In genomic region chr3:97868024-97868689, GRCm38 (mm10) we compare ENCODE assay signal across 8 mouse cellular contexts. TPM values are rescaled to one million over a fixed set of nuclear protein-coding genes. Genes with fewer than 3 reads are reported as not detected.
DNase-seq lines count a peak whose midpoint lies in the region; ATAC-seq and TF ChIP-seq lines count a peak whose summit lies in the region.

No protein-coding gene starts in this region.

- peak overlapping the region; percentile 98 for H3K4me2 ChIP-seq in forebrain, postnatal 0 days (ENCODE audit: low read depth)

- H3K4me1 ChIP-seq in MEL (ENCODE audit: control insufficient read depth in 1 of 2, insufficient read depth in 2 of 2, low read length in 2 of 2) = 0 out of 4 replicates have a peak, but pooled peaks cover 0 to 4% of the 10 kb centered on the region in 2 experiments
- 0 out of 2 replicates have a peak, but pooled peaks cover 2% of the 10 kb centered on the region for H3K4me1 ChIP-seq in cerebellum, adult 2 months (ENCODE audit: control insufficient read depth, insufficient read depth, low read length)
- H3K4me1 ChIP-seq in forebrain, postnatal 0 days (ENCODE audit: insufficient read depth) = no peaks in the 10 kb centered on the region
- no peaks in the 10 kb centered on the region for H3K4me1 ChIP-seq in lung, adult 2 months (ENCODE audit: control insufficient read depth, insufficient read depth, low read length)
- H3K4me1 ChIP-seq in olfactory bulb, adult 2 months (ENCODE audit: control insufficient read depth, insufficient read depth, low read length) = peaks cover 12% of the 10 kb centered on the region; the same call in 1 of the 2 replicates
- H3K4me1 ChIP-seq in thymus, adult 2 months (replicated peaks; ENCODE audit: control insufficient read depth, insufficient read depth, low read length) = peaks cover 9% of the 10 kb centered on the region

- H3K4me3 ChIP-seq in MEL (ENCODE audit: control insufficient read depth in 1 of 2, insufficient read depth in 1 of 2, low read depth in 2 of 2, low read length in 2 of 2) = peak overlapping the region in 1 of 2 experiments; percentile 26; a peak in 1 of 4 replicates
- H3K4me3 ChIP-seq in cerebellum, adult 2 months (replicated peaks; ENCODE audit: insufficient read depth, low read depth, low read length) = peak overlapping the region; percentile 76
- H3K4me3 ChIP-seq in forebrain, postnatal 0 days (ENCODE audit: low read depth, low read length) = peak overlapping the region; percentile 59
- peak overlapping the region; percentile 52 for H3K4me3 ChIP-seq in lung, adult 2 months (replicated peaks; ENCODE audit: extremely low read depth, low read depth, low read length)
- peak overlapping the region; percentile 70 for H3K4me3 ChIP-seq in olfactory bulb, adult 2 months (ENCODE audit: insufficient read depth, low read depth, low read length)
- H3K4me3 ChIP-seq in thymus, adult 2 months (ENCODE audit: control insufficient read depth, insufficient read depth, low read length) = peak overlapping the region; percentile 49

- no peaks in the 10 kb centered on the region for H3K9me3 ChIP-seq in MEL (replicated peaks; ENCODE audit: insufficient read depth, low read length)
- H3K9me3 ChIP-seq in forebrain, postnatal 0 days (ENCODE audit: low read length) = no peaks in the 10 kb centered on the region

- TF ChIP-seq EP300 in MEL (IDR thresholded peaks at IDR 0.05; ENCODE audit: low read depth in 1 of 2, low read length in 2 of 2) = no peak

- no peak for TF ChIP-seq POLR2A in MEL (IDR thresholded peaks at IDR 0.05; ENCODE audit: control insufficient read depth in 1 of 2, insufficient read depth in 1 of 2, low read depth in 1 of 2, low read length in 2 of 2, poor library complexity in 1 of 2)
- TF ChIP-seq POLR2A in cerebellum, adult 2 months (IDR thresholded peaks at IDR 0.05; ENCODE audit: borderline replicate concordance, insufficient read depth, low read length) = 0 out of 2 replicates have a peak, but pooled peaks have one; percentile 24
- TF ChIP-seq POLR2A in lung, adult 2 months (IDR thresholded peaks at IDR 0.05; ENCODE audit: borderline replicate concordance, extremely low read depth, low read depth, low read length) = no peak
- peak; percentile 59; the same call in 1 of the 2 replicates for TF ChIP-seq POLR2A in olfactory bulb, adult 2 months (IDR thresholded peaks at IDR 0.05; ENCODE audit: insufficient read depth, low read depth, low read length)
- TF ChIP-seq POLR2A in thymus, adult 2 months (IDR thresholded peaks at IDR 0.05; ENCODE audit: control insufficient read depth, extremely low read depth, insufficient read depth, low read length, poor library complexity) = no peak

- peak; percentile 39 for DNase-seq in MEL (ENCODE audit: low read depth, low spot score)
- DNase-seq in cerebellum, adult 2 months = peak; percentile 75 to 78
- DNase-seq in forebrain, postnatal 0 days = peak; percentile 74
- DNase-seq in heart, postnatal 25 days (ENCODE audit: low spot score) = peak; percentile 42
- DNase-seq in layer of hippocampus, adult 18-20 months (ENCODE audit: low spot score in 2 of 2) = peak; percentile 65 to 83
- DNase-seq in lung, adult 2 months = peak; percentile 48
- DNase-seq in thymus, adult 2 months = peak; percentile 42

- H3K9ac ChIP-seq in MEL (ENCODE audit: control insufficient read depth, low read depth, low read length, poor library complexity, severe bottlenecking) = 0 out of 2 replicates have a peak overlapping the region, but pooled peaks have one; percentile 14
- peak overlapping the region; percentile 64 for H3K9ac ChIP-seq in forebrain, postnatal 0 days

- peak; percentile 96 for ATAC-seq in forebrain, postnatal 0 days

- no peak for TF ChIP-seq CTCF in MEL (IDR thresholded peaks at IDR 0.05 in 2 of 3, conservative IDR thresholded peaks at IDR 0.05 in 1 of 3; ENCODE audit: control insufficient read depth in 1 of 3, insufficient read depth in 1 of 3, low read depth in 2 of 3, low read length in 3 of 3, poor library complexity in 1 of 3, severe bottlenecking in 1 of 3)
- TF ChIP-seq CTCF in cerebellum, adult 2 months (IDR thresholded peaks at IDR 0.05; ENCODE audit: borderline replicate concordance, insufficient read depth, low read depth, low read length) = no peak
- TF ChIP-seq CTCF in forebrain, postnatal 0 days (IDR thresholded peaks at IDR 0.05; ENCODE audit: low read depth) = no peak
- TF ChIP-seq CTCF in lung, adult 2 months (IDR thresholded peaks at IDR 0.05; ENCODE audit: insufficient read depth, low read length) = no peak
- no peak for TF ChIP-seq CTCF in olfactory bulb, adult 2 months (IDR thresholded peaks at IDR 0.05; ENCODE audit: insufficient read depth, low read depth, low read length)
- TF ChIP-seq CTCF in thymus, adult 2 months (IDR thresholded peaks at IDR 0.05; ENCODE audit: borderline replicate concordance, control insufficient read depth, extremely low read depth, insufficient read depth, low read length, poor library complexity) = no peak

- H3K36me3 ChIP-seq in MEL (ENCODE audit: control insufficient read depth in 1 of 2, insufficient read depth in 2 of 2, low read length in 2 of 2) = no peaks in the 10 kb centered on the region
- no peaks in the 10 kb centered on the region for H3K36me3 ChIP-seq in forebrain, postnatal 0 days (ENCODE audit: insufficient read depth)
- no peaks in the 10 kb centered on the region for H3K36me3 ChIP-seq in thymus, adult 2 months (ENCODE audit: control insufficient read depth, insufficient read depth, low read length)

- H3K27me3 ChIP-seq in MEL (ENCODE audit: control insufficient read depth in 1 of 2, insufficient read depth in 2 of 2, low read length in 2 of 2) = peaks cover 7 to 10% of the 10 kb centered on the region in 2 experiments
- no peaks in the 10 kb centered on the region for H3K27me3 ChIP-seq in cerebellum, adult 2 months (ENCODE audit: control insufficient read depth, insufficient read depth, low read length)
- no peaks in the 10 kb centered on the region for H3K27me3 ChIP-seq in forebrain, postnatal 0 days (ENCODE audit: insufficient read depth, low read length)
- peaks cover 6% of the 10 kb centered on the region; the same call in 1 of the 2 replicates for H3K27me3 ChIP-seq in thymus, adult 2 months (ENCODE audit: control insufficient read depth, insufficient read depth, low read length)

- intact Hi-C loops in heart, postnatal 25 days (cut with DNase I) = loop anchor here (5.0 kb wide), 1 partner anchor 41 kb away; no protein-coding TSS in a partner anchor

- TF ChIP-seq RAD21 in MEL (IDR thresholded peaks at IDR 0.05; ENCODE audit: low read depth, low read length) = no peak

- H3K79me2 ChIP-seq in MEL (ENCODE audit: control insufficient read depth, insufficient read depth, low read length, poor library complexity) = no peaks in the 10 kb centered on the region; the same call in 1 of the 2 replicates

- H3K27ac ChIP-seq in MEL (ENCODE audit: control insufficient read depth, low read depth, low read length) = no peak overlapping the region
- peak overlapping the region; percentile 31; the same call in 1 of the 2 replicates for H3K27ac ChIP-seq in cerebellum, adult 2 months (ENCODE audit: insufficient read depth, low read length)
- peak overlapping the region; percentile 50; the same call in 1 of the 2 replicates for H3K27ac ChIP-seq in forebrain, postnatal 0 days (ENCODE audit: low read depth, low read length)
- peak overlapping the region; percentile 76 for H3K27ac ChIP-seq in olfactory bulb, adult 2 months (ENCODE audit: insufficient read depth, low read depth, low read length)
- no peak overlapping the region for H3K27ac ChIP-seq in thymus, adult 2 months (ENCODE audit: control insufficient read depth, insufficient read depth, low read length)

- WGBS in cerebellum, adult 2 months = 3% methylated on average over 42 of the region's 42 CpGs
- WGBS in forebrain, postnatal 0 days = 5% methylated on average over 42 of the region's 42 CpGs
- WGBS in lung, adult 2 months = 3% methylated on average over 42 of the region's 42 CpGs
- WGBS in olfactory bulb, adult 2 months = 3% methylated on average over 42 of the region's 42 CpGs
- WGBS in thymus, adult 2 months = 4% methylated on average over 42 of the region's 42 CpGs

TF ChIP-seq in MEL, 35 proteins besides CTCF, POLR2A, EP300 and RAD21 (continues in another document):
- TF ChIP-seq SIN3A (IDR thresholded peaks at IDR 0.05; ENCODE audit: low read length) (peak; percentile 31; the same call in 1 of the 2 replicates), CHD2 (IDR thresholded peaks at IDR 0.05; ENCODE audit: low read length) (no peak), MYC (IDR thresholded peaks at IDR 0.05; ENCODE audit: low read depth, low read length) (no peak), GABPA (IDR thresholded peaks at IDR 0.05; ENCODE audit: low read depth, low read length) (no peak), TBP (IDR thresholded peaks at IDR 0.05; ENCODE audit: low read depth, low read length) (0 out of 2 replicates have a peak, but pooled peaks have one; percentile 16), POLR2AphosphoS5 (IDR thresholded peaks at IDR 0.05; ENCODE audit: borderline replicate concordance, low read depth, low read length) (no peak)

RNA-seq across cellular contexts. Expression of gene Pde4dip, which starts 20.4 kb away (rescaled TPM):
- 52.4 and 53.3 TPM in 2 replicates for total RNA-seq in MEL (2012; rRNA removed)
- polyA plus RNA-seq in MEL (2012; ENCODE audit: insufficient read depth in 1 of 2, insufficient read length in 2 of 2, low read depth in 1 of 2, low replicate concordance in 2 of 2, missing spikeins in 1 of 2) = 10 to 100 TPM in 1 of 2 experiments, not detected in 1; 47.6 TPM
- 88.6 and 93.9 TPM in 2 replicates for polyA plus RNA-seq in cerebellum, adult 2 months (2012; rRNA removed)
- total RNA-seq in forebrain, postnatal 0 days (2014; rRNA removed) = 92.8 and 118 TPM in 2 replicates
- 40.6 and 53.1 TPM in 2 replicates for polyA plus RNA-seq in forebrain, postnatal 0 days (2015; fragmentation: Nextera tagmentation; extraction: Ambion mirVana)
- total RNA-seq in heart, postnatal 25 days (2021) = 1,000 to 10,000 TPM; 1,803 to 1,950 TPM
- 100 to 1,000 TPM; 228 to 229 TPM for total RNA-seq in layer of hippocampus, adult 18-20 months (2021)
- polyA plus RNA-seq in lung, adult 2 months (2012; rRNA removed) = 26.8 and 68.2 TPM in 2 replicates
- 39.5 and 82.8 TPM in 2 replicates for polyA plus RNA-seq in olfactory bulb, adult 2 months (2012; ENCODE audit: insufficient read depth, insufficient read length, low replicate concordance, missing spikeins)
- 18.7 and 56.2 TPM in 2 replicates for polyA plus RNA-seq in thymus, adult 2 months (2012; rRNA removed)

RNA-seq across cellular contexts. Expression of gene Sec22b, which starts 32.8 kb away (rescaled TPM):
- total RNA-seq in MEL (2012; rRNA removed) = 35.3 and 36.8 TPM in 2 replicates
- 10 to 100 TPM in 1 of 2 experiments, not detected in 1; 43.3 TPM for polyA plus RNA-seq in MEL (2012; ENCODE audit: insufficient read depth in 1 of 2, insufficient read length in 2 of 2, low read depth in 1 of 2, low replicate concordance in 2 of 2, missing spikeins in 1 of 2)
- polyA plus RNA-seq in cerebellum, adult 2 months (2012; rRNA removed) = 69.9 and 70.5 TPM in 2 replicates
- total RNA-seq in forebrain, postnatal 0 days (2014; rRNA removed) = 71.3 and 73.9 TPM in 2 replicates
- 83.4 and 91.4 TPM in 2 replicates for polyA plus RNA-seq in forebrain, postnatal 0 days (2015; fragmentation: Nextera tagmentation; extraction: Ambion mirVana)
- total RNA-seq in heart, postnatal 25 days (2021) = 10 to 100 TPM; 40.8 to 45.4 TPM
- 10 to 100 TPM; 77.2 to 80.5 TPM for total RNA-seq in layer of hippocampus, adult 18-20 months (2021)
- polyA plus RNA-seq in lung, adult 2 months (2012; rRNA removed) = 25.9 TPM in 2 replicates
- not detected in 2 replicates for polyA plus RNA-seq in olfactory bulb, adult 2 months (2012; ENCODE audit: insufficient read depth, insufficient read length, low replicate concordance, missing spikeins)
- 35.2 and 36.6 TPM in 2 replicates for polyA plus RNA-seq in thymus, adult 2 months (2012; rRNA removed)

Comparison
In these comparisons a context has a peak if more than half of its experiments do, and no peak if none do; other contexts are left out.
1. H3K27ac ChIP-seq: peak in cerebellum, adult 2 months (single experiment), forebrain, postnatal 0 days (single experiment) and olfactory bulb, adult 2 months (single experiment); none in MEL (single experiment) and thymus, adult 2 months (single experiment).
2. POLR2A ChIP-seq: peak in cerebellum, adult 2 months (single experiment) and olfactory bulb, adult 2 months (single experiment); none in MEL (0 of 2), lung, adult 2 months (single experiment) and thymus, adult 2 months (single experiment).
3. Peak in every context shown above with its lines, with median percentiles within 50 percentile points of each other: DNase-seq.